Mouse (Mus musculus) cerebellum, adult 9-10 months (tissue): Measurements from ENCODE around the gene Gm45234.
"Not testable (repeated sequence)": the region's sequence is repeated elsewhere in the genome, so short reads cannot be mapped to it uniquely, and the experiment has no call there.

Experiments used
- DNase-seq: peaks from one replicate; pipeline ENCODE4 v3.0.0; 2022

The Gm45234 gene

DNA sequence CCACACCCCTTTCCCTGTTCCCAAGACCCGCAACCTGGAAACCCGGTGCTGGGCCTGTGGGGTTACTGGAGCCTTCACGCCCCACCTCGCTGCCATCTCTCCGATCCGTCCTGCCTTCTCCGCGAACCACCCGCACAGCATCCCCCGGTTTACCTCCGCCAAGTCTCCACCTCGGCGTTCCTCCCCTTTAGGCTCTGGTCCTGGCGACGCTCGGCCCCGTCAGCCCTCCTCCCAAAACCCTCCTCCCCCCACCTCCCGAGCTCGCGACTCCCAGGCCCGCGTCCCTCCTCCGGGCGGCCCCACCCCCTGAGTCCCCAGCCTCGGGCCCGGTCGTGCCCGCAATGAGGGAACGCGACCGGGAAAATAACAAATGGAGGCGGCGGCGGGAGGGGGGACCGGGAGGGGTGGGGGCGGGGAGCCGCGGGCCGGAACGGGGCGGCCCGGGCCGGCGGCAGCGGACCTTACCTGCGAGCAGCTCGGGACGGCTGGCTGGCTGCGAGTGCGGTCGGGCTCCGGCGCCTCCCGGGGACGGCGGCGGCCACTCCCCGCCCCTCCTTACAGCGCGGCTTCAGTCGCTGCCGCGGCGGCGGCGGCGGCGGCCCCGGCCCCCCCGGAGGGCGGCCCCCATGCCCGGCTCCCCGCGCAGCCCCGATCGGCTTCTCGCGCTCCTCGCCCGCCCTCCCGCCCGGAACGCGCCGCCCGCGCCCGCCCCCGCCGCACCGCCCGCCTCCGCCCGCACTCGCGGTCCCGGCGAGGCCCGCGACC is at the start of gene Gm45234, which contains the start of gene Atn1:
Gm45234 (minus strand) TSS at position 191 of the 765 bp plus-strand sequence.
Atn1 (minus strand) TSS at position 694 of the 765 bp plus-strand sequence.
- peak; percentile 74 for DNase-seq

DNA sequence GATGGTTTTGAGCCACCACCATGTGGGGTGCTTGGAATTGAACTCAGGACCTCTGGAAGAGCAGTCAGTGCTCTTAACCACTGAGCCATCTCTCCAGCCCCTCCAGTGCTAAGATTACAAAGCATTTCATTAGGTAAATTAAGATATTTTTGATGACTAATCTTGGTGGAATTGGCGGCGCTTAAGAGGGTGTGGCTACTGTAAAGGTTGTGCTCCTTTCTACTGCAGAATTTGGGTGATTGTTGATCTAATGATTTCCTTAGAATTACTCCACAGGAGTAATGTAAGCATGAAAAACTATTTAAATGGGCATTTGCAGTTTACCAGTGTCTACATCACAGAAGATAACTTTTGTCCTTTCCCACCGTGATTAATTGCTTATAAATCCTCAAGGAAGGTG is 48.5 kb upstream of the Gm45234 start:
- no peak for DNase-seq

GRCm38 (mm10) chr6:124803691-124804090 is 47.9 kb upstream of the Gm45234 start:
- not testable (repeated sequence) for DNase-seq

DNA sequence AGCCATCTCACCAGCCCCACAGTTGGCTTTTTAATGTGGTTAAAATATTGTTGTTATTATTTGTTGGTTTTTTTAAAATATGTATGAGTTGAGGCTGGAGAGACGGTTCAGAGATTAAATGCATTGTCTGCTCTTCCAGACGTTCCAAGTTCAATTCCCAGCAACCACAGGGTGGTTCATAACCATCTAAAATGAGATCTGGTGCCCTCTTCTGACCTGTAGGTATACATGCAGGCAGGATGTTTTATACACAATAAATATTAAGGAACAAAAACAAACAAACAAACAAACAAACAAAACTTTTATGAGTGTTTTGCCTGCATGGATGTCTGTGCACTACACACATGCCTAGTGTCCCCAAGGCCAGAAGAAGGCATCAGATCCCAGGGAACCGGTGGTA is 47.2 kb upstream of the Gm45234 start:
- no peak for DNase-seq

DNA sequence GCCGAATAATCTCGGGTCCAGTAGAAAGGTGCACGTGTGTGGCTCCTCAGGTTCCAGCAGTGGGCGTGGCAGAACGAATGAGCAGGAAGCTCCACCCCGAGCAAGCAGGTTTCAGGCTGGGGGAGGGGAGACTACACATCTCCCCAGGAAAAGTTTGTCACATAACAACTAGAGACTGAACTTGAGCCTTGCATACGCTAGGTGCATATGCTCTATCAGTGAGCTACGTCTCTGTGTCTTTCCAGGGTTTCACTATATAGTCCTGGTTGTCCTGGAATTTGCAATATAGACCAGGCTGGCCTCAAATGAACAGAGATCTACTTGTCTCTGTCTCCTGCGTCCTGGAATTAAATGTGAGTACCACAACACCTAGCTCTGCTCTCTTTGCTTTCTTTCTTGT is 46.6 kb upstream of the Gm45234 start:
- not testable (repeated sequence) for DNase-seq

GRCm38 (mm10) chr6:124796200-124796599 is 40.4 kb upstream of the Gm45234 start:
- DNase-seq: no peak

DNA sequence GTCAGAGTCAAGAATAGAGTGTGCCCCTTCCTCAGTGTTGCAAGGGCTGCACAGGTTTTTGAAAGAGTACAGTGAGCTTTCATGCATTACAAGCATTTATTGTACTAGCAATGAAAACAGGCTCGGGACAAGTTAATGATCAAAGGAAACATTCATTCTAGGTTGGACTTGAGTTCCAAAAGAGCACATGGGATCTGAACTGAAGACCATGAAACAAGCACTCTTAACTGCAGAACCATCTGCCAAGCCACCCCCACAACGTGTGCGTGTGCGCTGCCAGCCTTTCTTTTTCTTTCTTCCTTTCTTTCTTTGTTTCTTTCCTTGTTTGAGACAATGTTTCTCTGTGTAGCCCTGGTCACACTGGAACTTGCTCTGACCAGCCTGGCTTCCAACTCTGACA is 40.0 kb upstream of the Gm45234 start:
- no peak for DNase-seq

- DNase-seq: no peak
Measured at GRCm38 (mm10) chr6:124791911-124792310, 36.1 kb upstream of the Gm45234 start.

DNA sequence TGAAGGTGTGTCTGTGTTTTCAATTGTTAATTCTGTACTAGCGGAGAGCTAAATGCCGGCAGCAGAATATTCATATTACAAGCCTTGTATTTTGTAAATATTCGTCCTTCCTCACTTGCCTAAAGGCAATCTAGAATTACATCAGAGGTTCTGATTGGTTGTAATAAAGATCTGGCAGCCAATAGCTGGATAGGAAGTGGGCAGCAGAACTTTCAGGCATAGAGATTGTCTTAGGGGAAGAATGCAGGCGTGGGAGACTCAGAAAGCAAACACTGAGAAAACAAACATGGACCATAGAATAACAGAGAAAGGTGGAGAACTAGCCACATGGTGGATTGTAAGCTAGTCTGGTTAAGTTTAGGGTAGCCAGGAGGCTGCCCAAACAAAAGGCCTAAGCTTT is 34.3 kb upstream of the Gm45234 start:
- DNase-seq: no peak

DNA sequence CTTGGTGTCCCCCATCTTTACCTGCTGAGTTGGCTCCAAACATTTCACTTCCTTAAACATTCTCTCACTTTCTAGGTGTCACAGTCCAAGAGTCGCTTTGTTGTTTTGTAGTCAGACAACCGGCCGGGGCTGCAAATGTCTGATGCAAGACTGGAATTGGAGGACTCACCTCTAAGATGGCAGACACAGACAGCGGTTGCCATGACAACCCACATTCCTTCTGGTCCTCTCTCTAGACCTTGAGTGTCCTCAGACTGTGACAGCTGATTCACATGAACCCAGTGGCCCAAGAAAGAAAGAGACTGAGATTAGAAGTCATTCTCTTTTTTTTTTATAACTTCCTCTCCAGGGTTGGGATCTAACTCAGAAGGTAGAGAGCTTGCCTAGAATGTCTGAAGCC is 33.7 kb upstream of the Gm45234 start:
- no peak for DNase-seq

- no peak for DNase-seq
Measured at GRCm38 (mm10) chr6:124787722-124788121, 31.9 kb upstream of the Gm45234 start.

DNA sequence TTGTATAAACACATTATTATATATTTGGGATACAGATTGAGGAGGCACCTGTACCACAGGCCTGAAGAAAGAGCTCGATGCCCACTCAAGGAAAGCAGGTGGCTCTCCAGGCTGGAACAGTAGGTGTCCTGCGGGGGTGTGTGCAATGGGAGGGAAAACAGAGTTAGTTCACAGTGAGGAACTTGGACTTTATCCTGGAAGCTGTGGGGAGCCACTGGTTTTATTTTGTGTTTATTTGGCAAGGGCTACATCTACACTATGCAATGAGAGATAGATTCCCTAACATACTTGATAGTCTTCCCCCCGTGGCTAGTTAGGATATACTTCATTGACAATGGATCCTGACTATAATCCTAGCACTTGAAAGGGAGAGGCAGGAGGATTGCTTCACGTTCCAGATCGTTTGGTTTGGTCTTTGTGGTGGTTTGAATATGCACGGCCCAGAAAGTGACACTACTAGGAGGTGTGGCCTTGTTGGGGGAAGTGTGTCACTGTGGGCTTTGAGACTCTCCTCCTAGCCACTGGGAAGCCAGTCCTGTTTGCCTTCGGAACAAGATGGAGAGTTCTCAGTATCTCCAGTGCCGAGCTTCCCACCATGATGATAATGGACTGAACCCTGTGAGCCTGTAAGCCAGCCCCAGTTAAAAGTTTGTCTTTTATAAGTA is 31.1 kb upstream of the Gm45234 start:
- peak; percentile 95 for DNase-seq

DNA sequence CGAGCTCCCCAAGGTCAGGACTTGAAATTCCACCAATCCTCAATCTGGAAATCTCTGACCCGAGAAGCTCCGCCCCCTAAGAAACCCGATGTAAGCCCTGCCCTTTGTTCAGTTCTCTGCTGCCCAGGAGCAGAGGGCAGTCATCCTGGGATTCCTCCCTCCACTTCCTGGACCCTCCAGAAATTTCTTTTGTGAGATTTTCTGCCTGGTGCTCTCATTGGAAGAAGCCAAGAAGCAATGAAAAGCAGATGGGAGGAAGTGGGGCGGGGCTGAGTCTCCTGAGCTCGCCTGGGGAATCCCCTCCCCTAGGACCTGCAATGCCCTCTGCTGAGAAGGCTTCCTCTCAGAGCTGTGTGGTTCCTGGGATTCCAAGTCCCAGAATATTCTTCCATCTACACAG is 26.6 kb upstream of the Gm45234 start:
- DNase-seq: no peak

DNA sequence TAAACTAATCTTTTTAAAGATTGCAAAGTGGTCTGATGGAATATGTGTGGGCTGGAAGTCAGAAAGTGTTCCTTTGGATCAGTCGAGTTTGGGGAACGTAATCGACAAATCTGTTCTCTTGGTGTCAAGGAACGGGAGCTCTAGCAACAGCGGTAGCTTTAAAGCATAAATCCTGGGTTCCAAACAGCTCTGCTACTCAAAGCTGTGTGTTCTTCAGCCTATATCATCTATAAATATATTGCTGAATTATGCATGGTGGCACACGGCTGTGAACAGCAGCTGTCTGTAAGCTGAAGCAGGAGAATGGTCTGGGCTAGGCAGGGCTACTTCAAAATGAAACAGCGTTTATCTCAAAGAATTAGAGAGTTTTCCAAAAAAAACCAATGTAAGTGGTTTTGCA is 25.1 kb upstream of the Gm45234 start:
- DNase-seq: no peak

GRCm38 (mm10) chr6:124779984-124780416 is 24.2 kb upstream of the Gm45234 start:
- DNase-seq: no peak

- DNase-seq: no peak
Measured at GRCm38 (mm10) chr6:124779222-124779983, 23.6 kb upstream of the Gm45234 start, which contains the start of gene Lrrc23. Gene Lrrc23 (minus strand): TSS chr6:124779727.

GRCm38 (mm10) chr6:124770511-124770910 is 14.7 kb upstream of the Gm45234 start:
- DNase-seq: no peak

- no peak for DNase-seq
Measured at GRCm38 (mm10) chr6:124770013-124770412, 14.2 kb upstream of the Gm45234 start.

DNA sequence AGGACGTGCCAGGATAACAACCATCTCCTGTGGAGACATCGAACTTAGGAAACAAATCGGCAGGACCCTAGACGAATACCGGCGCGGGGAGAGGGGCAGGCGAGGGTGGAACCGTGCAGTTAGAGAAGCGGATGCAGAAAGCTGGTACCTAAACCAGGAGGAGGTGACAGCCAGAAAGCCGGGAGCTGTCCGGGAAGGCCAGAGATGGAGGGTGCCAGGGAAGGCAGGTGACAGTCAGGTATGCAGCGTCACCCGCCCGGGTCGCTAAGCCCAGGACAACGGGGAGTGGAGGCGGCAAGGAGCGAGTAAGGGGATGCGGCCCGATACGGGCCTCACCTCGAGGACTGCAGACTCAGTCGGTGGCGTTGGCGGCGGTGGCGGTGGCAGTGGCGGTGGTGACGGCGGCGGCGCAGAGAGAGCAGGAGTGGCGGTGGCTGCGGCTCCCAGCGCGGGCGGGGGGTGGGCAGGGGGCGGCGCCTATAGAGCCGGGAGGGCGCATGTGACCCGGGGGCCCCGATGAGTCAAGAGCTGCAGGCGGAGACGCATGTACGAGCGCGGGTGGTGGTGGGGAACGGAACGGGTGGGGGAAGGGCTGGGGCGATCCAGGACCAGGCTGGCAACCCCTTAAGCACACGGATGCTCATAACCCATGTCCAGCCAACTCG is 13.4 kb upstream of the Gm45234 start, which contains the start of gene Eno2:
Eno2 (minus strand) TSS at position 573 of the 665 bp plus-strand sequence.
- DNase-seq: peak; percentile 79

GRCm38 (mm10) chr6:124768704-124769044 is 12.9 kb upstream of the Gm45234 start:
- no peak for DNase-seq

GRCm38 (mm10) chr6:124767920-124768703 is 12.3 kb upstream of the Gm45234 start:
- DNase-seq: peak; percentile 82

DNA sequence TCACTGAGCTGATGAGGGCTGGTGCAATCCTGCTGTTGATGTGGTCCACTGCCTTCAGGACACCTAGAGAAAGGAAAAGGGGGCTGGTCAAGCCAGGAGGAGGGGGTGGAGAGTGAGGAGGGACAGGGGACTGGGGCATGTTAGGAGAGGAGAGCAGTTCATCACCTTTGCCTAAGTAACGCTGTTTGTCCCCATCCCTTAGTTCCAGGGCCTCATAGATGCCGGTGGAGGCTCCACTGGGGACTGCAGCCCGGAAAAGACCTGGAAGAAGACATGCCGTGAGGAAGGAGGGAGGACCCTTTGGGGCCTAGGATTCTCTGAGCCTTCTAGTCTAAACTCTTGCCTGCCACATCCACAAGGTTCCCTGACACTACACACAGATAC is 11.7 kb upstream of the Gm45234 start:
- no peak for DNase-seq
